Mouse (Mus musculus): ENCODE results near the gene Pglyrp4. TPM values are rescaled to one million over a fixed set of nuclear protein-coding genes. Genes with fewer than 3 reads are reported as not detected.
"Not testable (repeated sequence)": the region's sequence is repeated elsewhere in the genome, so short reads cannot be mapped to it uniquely, and the experiment has no call there.

The Pglyrp4 gene
- polyA plus RNA-seq, 1 experiment, result not detected

- H3K9me3 ChIP-seq, result no peaks in the 10 kb centered on the region
- no peak for TF ChIP-seq GATA1 (IDR thresholded peaks at IDR 0.05; ENCODE audit: borderline replicate concordance, low read length)
- TF ChIP-seq FLI1 (IDR thresholded peaks at IDR 0.05; ENCODE audit: low read length), result no peak
Measured at GRCm38 (mm10) chr3:90749658-90750057, 23.0 kb downstream of the Pglyrp4 start.

GRCm38 (mm10) chr3:90777776-90778175 is 51.1 kb downstream of the Pglyrp4 start, which contains the start of gene Gm5849:
Gene Gm5849 (minus strand): TSS chr3:90777876.
- not testable (repeated sequence) for H3K4me1 ChIP-seq; H3K27me3 ChIP-seq (replicated peaks); H3K4me3 ChIP-seq (replicated peaks); H3K9me3 ChIP-seq; H3K36me3 ChIP-seq (replicated peaks; ENCODE audit: low read length)

More at GRCm38 (mm10) chr3:90749658-90750057, 23.0 kb downstream of the Pglyrp4 start:
- no peaks in the 10 kb centered on the region for H3K4me1 ChIP-seq
- no peak overlapping the region for H3K4me3 ChIP-seq (replicated peaks)
- no peaks in the 10 kb centered on the region for H3K36me3 ChIP-seq (replicated peaks; ENCODE audit: low read length)
- H3K27me3 ChIP-seq (replicated peaks), result no peaks in the 10 kb centered on the region

Other genes starting within 250 kb of the Pglyrp4 start
- gene Snapin, start 235.9 kb upstream of the Pglyrp4 start, polyA plus RNA-seq (2012; ENCODE audit: insufficient read depth, low replicate concordance), result 3.0 and 5.3 TPM in 2 replicates
- gene Chtop, start 217.4 kb upstream of the Pglyrp4 start, polyA plus RNA-seq (2012; ENCODE audit: insufficient read depth, low replicate concordance), result 33.3 and 68.8 TPM in 2 replicates
- 9.9 and 105 TPM in 2 replicates for gene S100a1, start 212.5 kb upstream of the Pglyrp4 start, polyA plus RNA-seq (2012; ENCODE audit: insufficient read depth, low replicate concordance)
- 3.7 and 30.3 TPM in 2 replicates for gene S100a13, start 212.5 kb upstream of the Pglyrp4 start, polyA plus RNA-seq (2012; ENCODE audit: insufficient read depth, low replicate concordance)
- 0.10 TPM in 1 of 2 replicates, not detected in the other for gene S100a14, start 200.1 kb upstream of the Pglyrp4 start, polyA plus RNA-seq (2012; ENCODE audit: insufficient read depth, low replicate concordance)
- not detected in 2 replicates for gene S100a16, start 189.7 kb upstream of the Pglyrp4 start, polyA plus RNA-seq (2012; ENCODE audit: insufficient read depth, low replicate concordance)
- gene S100a3, start 166.3 kb upstream of the Pglyrp4 start, polyA plus RNA-seq (2012; ENCODE audit: insufficient read depth, low replicate concordance), result not detected in 2 replicates
- gene S100a2, start 136.7 kb upstream of the Pglyrp4 start, polyA plus RNA-seq (2012; ENCODE audit: insufficient read depth, low replicate concordance), result not detected in 2 replicates
- gene Gm42674, start 125.0 kb upstream of the Pglyrp4 start, polyA plus RNA-seq (2012; ENCODE audit: insufficient read depth, low replicate concordance), result not detected in 2 replicates
- not detected in 2 replicates for gene S100a4, start 123.1 kb upstream of the Pglyrp4 start, polyA plus RNA-seq (2012; ENCODE audit: insufficient read depth, low replicate concordance)
- not detected in 2 replicates for gene S100a5, start 118.4 kb upstream of the Pglyrp4 start, polyA plus RNA-seq (2012; ENCODE audit: insufficient read depth, low replicate concordance)
- 1.3 TPM in 1 of 2 replicates, not detected in the other for gene S100a6, start 114.0 kb upstream of the Pglyrp4 start, polyA plus RNA-seq (2012; ENCODE audit: insufficient read depth, low replicate concordance)
- gene S100a7a, start 72.9 kb upstream of the Pglyrp4 start, polyA plus RNA-seq (2012; ENCODE audit: insufficient read depth, low replicate concordance), result not detected in 2 replicates
- 2.9 TPM in 1 of 2 replicates, not detected in the other for gene S100a8, start 57.9 kb upstream of the Pglyrp4 start, polyA plus RNA-seq (2012; ENCODE audit: insufficient read depth, low replicate concordance)
- gene S100a9, start 31.2 kb upstream of the Pglyrp4 start, polyA plus RNA-seq (2012; ENCODE audit: insufficient read depth, low replicate concordance), result 33.8 TPM in 1 of 2 replicates, not detected in the other
- gene Gm5849, start 51.0 kb downstream of the Pglyrp4 start, polyA plus RNA-seq (2012; ENCODE audit: insufficient read depth, low replicate concordance), result not detected in 2 replicates